In the genomic region with DNA sequence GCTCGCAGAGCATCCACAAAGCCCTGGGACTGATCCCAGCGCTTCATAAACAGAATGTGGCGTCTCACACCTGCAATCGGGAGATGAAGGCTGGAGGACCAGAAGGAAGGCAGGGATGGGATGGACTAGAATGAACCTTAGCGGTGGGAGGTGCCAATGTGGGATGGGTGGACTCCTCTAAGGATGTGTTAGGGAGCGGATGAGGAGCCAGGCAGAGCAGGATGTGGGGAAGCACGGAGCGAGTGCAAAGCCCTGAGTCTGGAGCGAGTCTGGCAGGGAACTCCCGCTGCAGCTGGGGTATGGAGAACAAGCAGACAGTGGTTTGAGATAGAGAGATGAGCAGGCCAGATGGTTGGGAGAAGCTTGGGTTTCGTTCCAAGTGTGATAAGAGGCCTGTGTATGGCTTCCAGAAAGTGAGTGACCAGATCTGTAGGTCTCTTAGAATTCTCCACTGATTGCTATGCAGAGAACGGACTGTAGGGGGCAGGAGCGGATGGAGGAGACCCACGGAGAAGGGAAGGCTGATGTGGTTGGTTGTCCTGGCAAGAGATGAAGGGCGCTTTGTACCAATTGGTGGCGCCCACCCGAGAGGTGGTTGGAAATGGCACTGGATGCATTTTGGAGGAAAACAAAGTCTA, we compare ENCODE assay signal across 10 mouse cellular contexts. TPM values are rescaled to one million over a fixed set of nuclear protein-coding genes. Genes with fewer than 3 reads are reported as not detected.
DNase-seq lines count a peak whose midpoint lies in the region; ATAC-seq and TF ChIP-seq lines count a peak whose summit lies in the region.
"Had no signal": no experiment of that assay in that cellular context is flagged by ENCODE, and none has a peak within 500 bp of the region (broad histone marks: within the 10 kb centered on the region; RNA-seq: fewer than 3 reads in every experiment).

No protein-coding gene starts in this region.

- TF ChIP-seq CTCF in heart, adult 2 months (IDR thresholded peaks at IDR 0.05), result peak; percentile 84
- TF ChIP-seq CTCF in brain, embryonic 14.5 days (IDR thresholded peaks at IDR 0.05; ENCODE audit: borderline replicate concordance, extremely low read depth, insufficient read depth, insufficient read length), result peak; percentile 71

- no peak overlapping the region for H3K4me3 ChIP-seq in heart, adult 2 months
- H3K4me3 ChIP-seq in forebrain, embryonic 13.5 days, result no peak overlapping the region
- H3K4me3 ChIP-seq: liver, embryonic 15.5 days; stomach, embryonic 15.5 days had no signal

- no peaks in the 10 kb centered on the region for H3K9me3 ChIP-seq in forebrain, embryonic 13.5 days (replicated peaks)
- H3K9me3 ChIP-seq: liver, embryonic 15.5 days; stomach, embryonic 15.5 days had no signal

- H3K79me2 ChIP-seq in heart, adult 2 months (replicated peaks; ENCODE audit: control insufficient read depth, insufficient read depth, low read length), result no peaks in the 10 kb centered on the region

- H3K4me1 ChIP-seq in heart, adult 2 months (ENCODE audit: control insufficient read depth, insufficient read depth, low read length), result no peaks in the 10 kb centered on the region
- peaks cover 49% of the 10 kb centered on the region for H3K4me1 ChIP-seq in forebrain, embryonic 13.5 days
- H3K4me1 ChIP-seq: liver, embryonic 15.5 days; stomach, embryonic 15.5 days had no signal

- intact Hi-C loops in heart, adult 2 months (cut with DNase I), result loop anchor here (1.0 kb wide), 2 partner anchors 33 to 95 kb away; no protein-coding TSS in a partner anchor

- peaks cover 2% of the 10 kb centered on the region; the same call in 1 of the 2 replicates for H3K27me3 ChIP-seq in heart, adult 2 months (ENCODE audit: control insufficient read depth, insufficient read depth, low read length)
- peaks cover 17% of the 10 kb centered on the region for H3K27me3 ChIP-seq in forebrain, embryonic 13.5 days

- ATAC-seq in forebrain, embryonic 13.5 days, result no peak
- ATAC-seq in megakaryocyte, adult 5-6 weeks (ENCODE audit: poor library complexity, severe bottlenecking), result peak; percentile 67

- H3K27ac ChIP-seq in heart, adult 2 months, result no peak overlapping the region
- H3K27ac ChIP-seq in forebrain, embryonic 13.5 days, result peak overlapping the region; percentile 92
- H3K27ac ChIP-seq: liver, embryonic 15.5 days; stomach, embryonic 15.5 days had no signal

- DNase-seq in heart, adult 2 months, result peak; percentile 40 to 70
- no peak for DNase-seq in heart, adult 11 months
- DNase-seq in CD4-positive helper T cell, adult 2 months (ENCODE audit: low read depth, low spot score), result peak; percentile 14
- peak; percentile 73 for DNase-seq in brain, embryonic 14.5 days (ENCODE audit: low read depth)
- peak; percentile 6 for DNase-seq in large intestine, adult 2 months (ENCODE audit: low read depth, low spot score)
- DNase-seq in testis, postnatal 14 days (ENCODE audit: low spot score), result peak; percentile 55

- no peak overlapping the region for H3K9ac ChIP-seq in heart, adult 2 months (ENCODE audit: low read depth, low read length)
- no peak overlapping the region for H3K9ac ChIP-seq in forebrain, embryonic 13.5 days
- H3K9ac ChIP-seq: liver, embryonic 15.5 days; stomach, embryonic 15.5 days had no signal

- H3K4me2 ChIP-seq in forebrain, embryonic 13.5 days, result no peak overlapping the region
- H3K4me2 ChIP-seq: liver, embryonic 15.5 days; stomach, embryonic 15.5 days had no signal

- peak; percentile 53; the same call in 1 of the 2 replicates for TF ChIP-seq EP300 in heart, adult 2 months (IDR thresholded peaks at IDR 0.05; ENCODE audit: insufficient read depth, low read depth, low read length)

- 33% methylated on average over 17 of the region's 17 CpGs for WGBS in heart, adult 2 months
- 36% methylated on average over 17 of the region's 17 CpGs for WGBS in forebrain, embryonic 13.5 days
- WGBS in large intestine, adult 2 months, result 36% methylated on average over 17 of the region's 17 CpGs

- no peak for TF ChIP-seq POLR2A in heart, adult 2 months (IDR thresholded peaks at IDR 0.05; ENCODE audit: insufficient read depth, low read depth, low read length)
- no peak for TF ChIP-seq POLR2A in brain, embryonic 14.5 days (IDR thresholded peaks at IDR 0.05; ENCODE audit: borderline replicate concordance, extremely low read depth, insufficient read depth, insufficient read length, poor library complexity, severe bottlenecking)

- no peaks in the 10 kb centered on the region for H3K36me3 ChIP-seq in heart, adult 2 months (ENCODE audit: control insufficient read depth, insufficient read depth, low read length)
- H3K36me3 ChIP-seq in forebrain, embryonic 13.5 days (ENCODE audit: poor library complexity, severe bottlenecking), result no peaks in the 10 kb centered on the region
- H3K36me3 ChIP-seq: liver, embryonic 15.5 days; stomach, embryonic 15.5 days had no signal

RNA-seq across cellular contexts. Expression of gene Xkr7, which starts 16.3 kb away (rescaled TPM):
- not detected for total RNA-seq in heart, adult 2 months (2021)
- polyA plus RNA-seq in heart, adult 2 months (2012; rRNA removed), result 0.08 TPM in 1 of 2 replicates, not detected in the other
- 12.0 and 18.3 TPM in 2 replicates for polyA plus RNA-seq in brain, embryonic 14.5 days (2012; rRNA removed)
- 1.0 and 1.5 TPM in 2 replicates for polyA plus RNA-seq in forebrain, embryonic 13.5 days (2015; fragmentation: Nextera tagmentation; extraction: Ambion mirVana)
- 0.14 TPM in 2 replicates for polyA plus RNA-seq in large intestine, adult 2 months (2012; rRNA removed)
- not detected in 2 replicates for total RNA-seq in megakaryocyte, adult 5-6 weeks (2015)
- total RNA-seq in megakaryocyte, adult 5-6 weeks (2017), result not detected in 2 replicates
- polyA plus RNA-seq: liver, embryonic 15.5 days had no signal

RNA-seq across cellular contexts. Expression of gene Ccm2l, which starts 17.8 kb away (rescaled TPM):
- total RNA-seq in heart, adult 2 months (2021), result 10 to 100 TPM; 13.3 to 15.9 TPM
- polyA plus RNA-seq in heart, adult 2 months (2012; rRNA removed), result 43.4 and 44.3 TPM in 2 replicates
- 8.3 and 8.8 TPM in 2 replicates for polyA plus RNA-seq in brain, embryonic 14.5 days (2012; rRNA removed)
- polyA plus RNA-seq in forebrain, embryonic 13.5 days (2015; fragmentation: Nextera tagmentation; extraction: Ambion mirVana), result 0.58 and 0.72 TPM in 2 replicates
- polyA plus RNA-seq in large intestine, adult 2 months (2012; rRNA removed), result 3.5 and 7.5 TPM in 2 replicates
- total RNA-seq in megakaryocyte, adult 5-6 weeks (2015), result 0.59 TPM in 1 of 2 replicates, not detected in the other
- 0.22 TPM in 1 of 2 replicates, not detected in the other for total RNA-seq in megakaryocyte, adult 5-6 weeks (2017)

RNA-seq across cellular contexts. Expression of gene Pdrg1, which starts 32.7 kb away (rescaled TPM):
- 100 to 1,000 TPM; 117 to 127 TPM for total RNA-seq in heart, adult 2 months (2021)
- polyA plus RNA-seq in heart, adult 2 months (2012; rRNA removed), result 125 and 186 TPM in 2 replicates
- 121 and 131 TPM in 2 replicates for polyA plus RNA-seq in brain, embryonic 14.5 days (2012; rRNA removed)
- polyA plus RNA-seq in forebrain, embryonic 13.5 days (2015; fragmentation: Nextera tagmentation; extraction: Ambion mirVana), result 142 TPM in 2 replicates
- 30.5 and 34.0 TPM in 2 replicates for polyA plus RNA-seq in large intestine, adult 2 months (2012; rRNA removed)
- 34.0 and 38.6 TPM in 2 replicates for total RNA-seq in megakaryocyte, adult 5-6 weeks (2015)
- 80.2 and 129 TPM in 2 replicates for total RNA-seq in megakaryocyte, adult 5-6 weeks (2017)
